Mouse (Mus musculus): Measurements from ENCODE around the gene Olfr248. TPM values are rescaled to one million over a fixed set of nuclear protein-coding genes. Genes with fewer than 3 reads are reported as not detected.

Gene Olfr248
- total and polyA plus RNA-seq, 2 experiments from 2014 or later: not detected

- H3K27me3 ChIP-seq (ENCODE audit: insufficient read depth, low read length): no peaks in the 10 kb centered on the region
- ATAC-seq: no peak
- DNase-seq: no peak
- H3K4me1 ChIP-seq (ENCODE audit: insufficient read depth): no peaks in the 10 kb centered on the region
- H3K36me3 ChIP-seq (ENCODE audit: insufficient read depth): no peaks in the 10 kb centered on the region
- no peak overlapping the region for H3K9ac ChIP-seq
- H3K27ac ChIP-seq (ENCODE audit: low read depth, low read length): no peak overlapping the region
- 59% methylated on average over 3 of the region's 3 CpGs for WGBS
- no peak overlapping the region for H3K4me3 ChIP-seq (ENCODE audit: low read depth, low read length)
- no peak overlapping the region for H3K4me2 ChIP-seq (ENCODE audit: low read depth)
- H3K9me3 ChIP-seq (ENCODE audit: low read length): no peaks in the 10 kb centered on the region
- TF ChIP-seq CTCF (IDR thresholded peaks at IDR 0.05; ENCODE audit: low read depth): no peak
Observed at GRCm38 (mm10) chr1:174426180-174426986, 35.5 kb downstream of the Olfr248 start.

GRCm38 (mm10) chr1:174427402-174427801 is 36.6 kb downstream of the Olfr248 start:
- DNase-seq (no peak), ATAC-seq (no peak)
- Histone ChIP-seq H3K36me3 (ENCODE audit: insufficient read depth) (no peaks in the 10 kb centered on the region), H3K9ac (no peak overlapping the region), H3K27me3 (ENCODE audit: insufficient read depth, low read length) (no peaks in the 10 kb centered on the region), H3K4me3 (ENCODE audit: low read depth, low read length) (no peak overlapping the region), H3K9me3 (ENCODE audit: low read length) (no peaks in the 10 kb centered on the region), H3K27ac (ENCODE audit: low read depth, low read length) (no peak overlapping the region), H3K4me1 (ENCODE audit: insufficient read depth) (no peaks in the 10 kb centered on the region), H3K4me2 (ENCODE audit: low read depth) (no peak overlapping the region)
- TF ChIP-seq CTCF (IDR thresholded peaks at IDR 0.05; ENCODE audit: low read depth): no peak
- 89% methylated on average over 1 of the region's 1 CpGs for WGBS

GRCm38 (mm10) chr1:174428407-174428806 is 37.6 kb downstream of the Olfr248 start:
- DNase-seq (no peak), ATAC-seq (no peak)
- Histone ChIP-seq H3K36me3 (ENCODE audit: insufficient read depth) (no peaks in the 10 kb centered on the region), H3K4me1 (ENCODE audit: insufficient read depth) (no peaks in the 10 kb centered on the region), H3K4me3 (ENCODE audit: low read depth, low read length) (no peak overlapping the region), H3K9me3 (ENCODE audit: low read length) (no peaks in the 10 kb centered on the region), H3K27ac (ENCODE audit: low read depth, low read length) (no peak overlapping the region), H3K27me3 (ENCODE audit: insufficient read depth, low read length) (no peaks in the 10 kb centered on the region), H3K4me2 (ENCODE audit: low read depth) (no peak overlapping the region), H3K9ac (no peak overlapping the region)
- no peak for TF ChIP-seq CTCF (IDR thresholded peaks at IDR 0.05; ENCODE audit: low read depth)
- WGBS: 91% methylated on average over 2 of the region's 2 CpGs

GRCm38 (mm10) chr1:174434121-174434520 is 43.3 kb downstream of the Olfr248 start:
- H3K4me1 ChIP-seq (ENCODE audit: insufficient read depth): no peaks in the 10 kb centered on the region
- no peak overlapping the region for H3K27ac ChIP-seq (ENCODE audit: low read depth, low read length)
- no peak overlapping the region for H3K9ac ChIP-seq
- no peaks in the 10 kb centered on the region for H3K9me3 ChIP-seq (ENCODE audit: low read length)
- 44% methylated on average over 1 of the region's 1 CpGs for WGBS
- no peaks in the 10 kb centered on the region for H3K27me3 ChIP-seq (ENCODE audit: insufficient read depth, low read length)
- TF ChIP-seq CTCF (IDR thresholded peaks at IDR 0.05; ENCODE audit: low read depth): no peak
- ATAC-seq (no peak), DNase-seq (no peak)
- H3K36me3 ChIP-seq (ENCODE audit: insufficient read depth): no peaks in the 10 kb centered on the region
- no peak overlapping the region for H3K4me3 ChIP-seq (ENCODE audit: low read depth, low read length)
- H3K4me2 ChIP-seq (ENCODE audit: low read depth): no peak overlapping the region

Other genes with a start within 250 kb of the Olfr248 start
- not detected in 2 replicates for gene Olfr420, start 235.4 kb upstream of the Olfr248 start, total RNA-seq (2014; rRNA removed)
- gene Olfr420, start 235.4 kb upstream of the Olfr248 start, polyA plus RNA-seq (2015; fragmentation: Nextera tagmentation; extraction: Ambion mirVana): not detected in 2 replicates
- 0.08 and 0.14 TPM in 2 replicates for gene Spta1, start 218.3 kb upstream of the Olfr248 start, total RNA-seq (2014; rRNA removed)
- gene Spta1, start 218.3 kb upstream of the Olfr248 start, polyA plus RNA-seq (2015; fragmentation: Nextera tagmentation; extraction: Ambion mirVana): 0.02 and 0.03 TPM in 2 replicates
- not detected in 2 replicates for gene Olfr419, start 139.0 kb upstream of the Olfr248 start, total RNA-seq (2014; rRNA removed)
- gene Olfr419, start 139.0 kb upstream of the Olfr248 start, polyA plus RNA-seq (2015; fragmentation: Nextera tagmentation; extraction: Ambion mirVana): not detected in 2 replicates
- gene Mptx1, start 60.5 kb upstream of the Olfr248 start, total RNA-seq (2014; rRNA removed): not detected in 2 replicates
- not detected in 2 replicates for gene Mptx1, start 60.5 kb upstream of the Olfr248 start, polyA plus RNA-seq (2015; fragmentation: Nextera tagmentation; extraction: Ambion mirVana)
- not detected in 2 replicates for gene Olfr417, start 25.9 kb upstream of the Olfr248 start, total RNA-seq (2014; rRNA removed)
- gene Olfr417, start 25.9 kb upstream of the Olfr248 start, polyA plus RNA-seq (2015; fragmentation: Nextera tagmentation; extraction: Ambion mirVana): not detected in 2 replicates
- not detected in 2 replicates for gene Olfr414, start 33.0 kb downstream of the Olfr248 start, total RNA-seq (2014; rRNA removed)
- not detected in 2 replicates for gene Olfr414, start 33.0 kb downstream of the Olfr248 start, polyA plus RNA-seq (2015; fragmentation: Nextera tagmentation; extraction: Ambion mirVana)
- not detected in 2 replicates for gene Olfr220, start 51.0 kb downstream of the Olfr248 start, total RNA-seq (2014; rRNA removed)
- not detected in 2 replicates for gene Olfr220, start 51.0 kb downstream of the Olfr248 start, polyA plus RNA-seq (2015; fragmentation: Nextera tagmentation; extraction: Ambion mirVana)
- 13.9 and 21.3 TPM in 2 replicates for gene Fmn2, start 110.8 kb downstream of the Olfr248 start, total RNA-seq (2014; rRNA removed)
- 4.3 and 5.9 TPM in 2 replicates for gene Fmn2, start 110.8 kb downstream of the Olfr248 start, polyA plus RNA-seq (2015; fragmentation: Nextera tagmentation; extraction: Ambion mirVana)